Mouse (Mus musculus): ENCODE data around the gene Tef. TPM values are rescaled to one million over a fixed set of nuclear protein-coding genes. Genes with fewer than 3 reads are reported as not detected.

Tef gene
- polyA plus RNA-seq, 1 experiment from 2014 or later, result 25.7 TPM

- H3K9ac ChIP-seq (replicated peaks; ENCODE audit: low read length), result no peak overlapping the region
- ATAC-seq (ENCODE audit: low FRiP score, low TSS enrichment), result no peak
- H3K27me3 ChIP-seq (ENCODE audit: insufficient read depth, low read length), result no peaks in the 10 kb centered on the region
- 87% methylated on average over 9 of the region's 9 CpGs for WGBS
- H3K4me1 ChIP-seq (ENCODE audit: insufficient read depth, low read length), result peaks cover 12% of the 10 kb centered on the region
- H3K9me3 ChIP-seq (ENCODE audit: low read length), result no peaks in the 10 kb centered on the region
- H3K36me3 ChIP-seq (ENCODE audit: insufficient read depth, low read length), result peaks cover 49% of the 10 kb centered on the region
- H3K4me2 ChIP-seq (replicated peaks; ENCODE audit: low read depth, low read length), result no peak overlapping the region
- no peak overlapping the region for H3K27ac ChIP-seq (ENCODE audit: low read length)
- no peak overlapping the region for H3K4me3 ChIP-seq (ENCODE audit: low read length)
These were observed 50.3 kb downstream of the Tef start for GRCm38 (mm10) chr15:81852411-81853000.

GRCm38 (mm10) chr15:81853081-81853480, 50.9 kb downstream of the Tef start:
- H3K9ac ChIP-seq (replicated peaks; ENCODE audit: low read length), result no peak overlapping the region

GRCm38 (mm10) chr15:81856030-81856790, 54.0 kb downstream of the Tef start:
- under 1% methylated on average over 28 of the region's 28 CpGs for WGBS

More at GRCm38 (mm10) chr15:81853081-81853480, 50.9 kb downstream of the Tef start:
- Histone ChIP-seq H3K9me3 (ENCODE audit: low read length) (no peaks in the 10 kb centered on the region), H3K4me3 (ENCODE audit: low read length) (no peak overlapping the region), H3K27me3 (ENCODE audit: insufficient read depth, low read length) (no peaks in the 10 kb centered on the region), H3K4me2 (replicated peaks; ENCODE audit: low read depth, low read length) (no peak overlapping the region), H3K36me3 (ENCODE audit: insufficient read depth, low read length) (peaks cover 49% of the 10 kb centered on the region), H3K4me1 (ENCODE audit: insufficient read depth, low read length) (peaks cover 12% of the 10 kb centered on the region), H3K27ac (ENCODE audit: low read length) (no peak overlapping the region)
- no peak for ATAC-seq (ENCODE audit: low FRiP score, low TSS enrichment)
- WGBS, result 79% methylated on average over 7 of the region's 7 CpGs

GRCm38 (mm10) chr15:81856938-81857723, 54.9 kb downstream of the Tef start:
- peak overlapping the region; percentile 99 for H3K4me3 ChIP-seq (ENCODE audit: low read length)
- peak overlapping the region; percentile 99 for H3K27ac ChIP-seq (ENCODE audit: low read length)
- H3K9me3 ChIP-seq (ENCODE audit: low read length), result no peaks in the 10 kb centered on the region
- peaks cover 27% of the 10 kb centered on the region for H3K4me1 ChIP-seq (ENCODE audit: insufficient read depth, low read length)
- H3K9ac ChIP-seq (replicated peaks; ENCODE audit: low read length), result peak overlapping the region; percentile 99
- ATAC-seq (ENCODE audit: low FRiP score, low TSS enrichment), result no peak
- WGBS, result under 1% methylated on average over 14 of the region's 14 CpGs
- peaks cover 16% of the 10 kb centered on the region; the same call in 1 of the 2 replicates for H3K36me3 ChIP-seq (ENCODE audit: insufficient read depth, low read length)
- peak overlapping the region; percentile 89 for H3K4me2 ChIP-seq (replicated peaks; ENCODE audit: low read depth, low read length)
- H3K27me3 ChIP-seq (ENCODE audit: insufficient read depth, low read length), result no peaks in the 10 kb centered on the region

More at GRCm38 (mm10) chr15:81856030-81856790, 54.0 kb downstream of the Tef start:
- Histone ChIP-seq H3K9ac (replicated peaks; ENCODE audit: low read length) (peak overlapping the region; percentile 99), H3K4me3 (ENCODE audit: low read length) (peak overlapping the region; percentile 99), H3K9me3 (ENCODE audit: low read length) (no peaks in the 10 kb centered on the region), H3K4me2 (replicated peaks; ENCODE audit: low read depth, low read length) (peak overlapping the region; percentile 89), H3K27ac (ENCODE audit: low read length) (peak overlapping the region; percentile 99), H3K36me3 (ENCODE audit: insufficient read depth, low read length) (peaks cover 25% of the 10 kb centered on the region), H3K27me3 (ENCODE audit: insufficient read depth, low read length) (no peaks in the 10 kb centered on the region), H3K4me1 (ENCODE audit: insufficient read depth, low read length) (peaks cover 27% of the 10 kb centered on the region)
- peak; percentile 90 for ATAC-seq (ENCODE audit: low FRiP score, low TSS enrichment)

DNA sequence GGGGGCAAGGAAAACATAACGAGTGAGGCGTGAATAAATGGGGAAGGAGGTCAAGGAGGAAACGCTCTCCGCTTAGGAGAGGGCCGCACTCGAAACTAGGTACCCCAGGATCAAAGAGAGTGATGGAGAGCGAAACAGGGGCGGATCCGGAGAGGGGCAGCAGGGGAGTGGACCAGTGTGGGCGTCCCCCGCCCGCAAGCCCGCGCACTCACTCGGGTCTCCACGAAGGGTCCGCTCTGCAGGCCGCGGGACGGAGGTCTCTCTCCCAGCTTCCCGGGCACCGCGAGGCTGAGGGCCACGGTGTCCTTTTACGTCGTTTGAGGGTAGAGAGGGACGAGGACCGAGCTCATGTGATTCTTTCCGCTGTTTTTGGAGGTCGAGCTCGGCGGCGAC, 55.5 kb downstream of the Tef start:
- Histone ChIP-seq H3K27me3 (ENCODE audit: insufficient read depth, low read length) (no peaks in the 10 kb centered on the region), H3K4me3 (ENCODE audit: low read length) (peak overlapping the region; percentile 99), H3K9ac (replicated peaks; ENCODE audit: low read length) (peak overlapping the region; percentile 99), H3K27ac (ENCODE audit: low read length) (peak overlapping the region; percentile 99), H3K4me1 (ENCODE audit: insufficient read depth, low read length) (peaks cover 27% of the 10 kb centered on the region), H3K4me2 (replicated peaks; ENCODE audit: low read depth, low read length) (peak overlapping the region; percentile 89), H3K9me3 (ENCODE audit: low read length) (no peaks in the 10 kb centered on the region), H3K36me3 (ENCODE audit: insufficient read depth, low read length) (peaks cover 11% of the 10 kb centered on the region; the same call in 1 of the 2 replicates)
- 0 out of 2 replicates have a peak, but pooled peaks have one; percentile 4 for ATAC-seq (ENCODE audit: low FRiP score, low TSS enrichment)
- WGBS, result 0% methylated on average over 33 of the region's 33 CpGs

- peak; percentile 32 for ATAC-seq (ENCODE audit: low FRiP score, low TSS enrichment)
These were observed 55.9 kb downstream of the Tef start for GRCm38 (mm10) chr15:81858138-81858516.

GRCm38 (mm10) chr15:81858517-81859329, 56.5 kb downstream of the Tef start, which contains the start of gene Tob2:
Tob2 (minus strand) TSS chr15:81858796.
- peak; percentile 21 for ATAC-seq (ENCODE audit: low FRiP score, low TSS enrichment)
- Histone ChIP-seq H3K4me2 (replicated peaks; ENCODE audit: low read depth, low read length) (peak within 1 kb of the TSS; percentile 89), H3K4me1 (ENCODE audit: insufficient read depth, low read length) (peaks cover 27% of the 10 kb centered on the region), H3K36me3 (ENCODE audit: insufficient read depth, low read length) (peaks cover 8% of the 10 kb centered on the region; the same call in 1 of the 2 replicates), H3K27me3 (ENCODE audit: insufficient read depth, low read length) (no peaks in the 10 kb centered on the region), H3K9me3 (ENCODE audit: low read length) (no peaks in the 10 kb centered on the region), H3K27ac (ENCODE audit: low read length) (peak within 1 kb of the TSS; percentile 99), H3K4me3 (ENCODE audit: low read length) (peak within 1 kb of the TSS; percentile 99), H3K9ac (replicated peaks; ENCODE audit: low read length) (peak within 1 kb of the TSS; percentile 99)
- under 1% methylated on average over 44 of the region's 44 CpGs for WGBS

More at GRCm38 (mm10) chr15:81858138-81858516, 55.9 kb downstream of the Tef start:
- Histone ChIP-seq H3K27ac (ENCODE audit: low read length) (peak overlapping the region; percentile 99), H3K36me3 (ENCODE audit: insufficient read depth, low read length) (peaks cover 8% of the 10 kb centered on the region; the same call in 1 of the 2 replicates), H3K9ac (replicated peaks; ENCODE audit: low read length) (peak overlapping the region; percentile 99), H3K4me3 (ENCODE audit: low read length) (peak overlapping the region; percentile 99), H3K4me1 (ENCODE audit: insufficient read depth, low read length) (peaks cover 27% of the 10 kb centered on the region), H3K4me2 (replicated peaks; ENCODE audit: low read depth, low read length) (peak overlapping the region; percentile 89), H3K27me3 (ENCODE audit: insufficient read depth, low read length) (no peaks in the 10 kb centered on the region), H3K9me3 (ENCODE audit: low read length) (no peaks in the 10 kb centered on the region)
- WGBS, result 0% methylated on average over 23 of the region's 23 CpGs

DNA sequence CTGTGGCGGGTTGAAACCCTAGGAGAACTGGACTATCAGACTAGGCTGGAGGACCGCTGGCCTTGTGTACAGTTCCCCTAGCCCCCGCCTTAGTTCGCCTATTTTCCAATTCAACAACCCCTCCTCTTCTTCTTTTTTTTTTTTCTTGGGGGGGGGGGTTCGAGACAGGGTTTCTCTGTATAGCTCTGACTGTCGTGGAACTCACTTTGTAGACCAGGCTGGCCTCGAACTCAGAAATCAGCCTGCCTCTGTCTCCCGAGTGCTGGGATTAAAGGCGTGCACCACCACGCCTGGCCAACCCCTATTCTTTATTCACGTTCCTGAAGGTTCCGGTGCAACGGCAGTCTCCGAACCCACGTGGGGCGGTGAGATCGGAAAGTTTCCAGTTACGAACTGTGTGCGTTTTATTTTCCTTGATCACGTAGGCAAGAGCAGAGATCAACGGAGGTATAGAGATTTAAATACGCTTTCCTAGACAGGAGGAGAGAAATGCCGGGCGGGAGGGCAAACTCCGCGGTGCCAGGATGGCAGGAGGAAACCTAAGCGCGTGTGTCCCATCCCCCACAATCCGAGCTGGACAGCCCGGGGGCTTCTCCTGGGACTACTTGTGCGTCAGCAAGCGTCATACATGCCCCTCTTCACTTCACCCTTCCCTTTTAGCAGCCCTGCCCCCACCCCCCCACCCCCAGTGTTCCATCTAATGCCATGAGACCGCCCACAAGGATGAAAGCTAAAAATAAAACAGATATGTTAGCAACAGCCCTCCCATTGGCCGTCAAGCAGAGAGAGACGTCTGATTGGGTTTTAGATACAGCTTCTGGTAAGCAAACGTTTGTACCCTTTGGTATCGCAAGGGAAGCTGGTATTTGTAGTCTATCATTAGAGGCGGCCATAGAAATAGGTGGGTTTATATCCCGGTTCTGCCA, 57.4 kb downstream of the Tef start:
- Histone ChIP-seq H3K4me3 (ENCODE audit: low read length) (peak overlapping the region; percentile 99), H3K36me3 (ENCODE audit: insufficient read depth, low read length) (peaks cover 6% of the 10 kb centered on the region; the same call in 1 of the 2 replicates), H3K27ac (ENCODE audit: low read length) (peak overlapping the region; percentile 99), H3K9me3 (ENCODE audit: low read length) (no peaks in the 10 kb centered on the region), H3K4me1 (ENCODE audit: insufficient read depth, low read length) (peaks cover 27% of the 10 kb centered on the region), H3K4me2 (replicated peaks; ENCODE audit: low read depth, low read length) (peak overlapping the region; percentile 89), H3K27me3 (ENCODE audit: insufficient read depth, low read length) (no peaks in the 10 kb centered on the region), H3K9ac (replicated peaks; ENCODE audit: low read length) (peak overlapping the region; percentile 99)
- under 1% methylated on average over 39 of the region's 39 CpGs for WGBS
- ATAC-seq (ENCODE audit: low FRiP score, low TSS enrichment), result peak; percentile 87
